Mouse (Mus musculus) liver, embryonic 15.5 days (tissue): ENCODE measurements around the gene Gm20696. TPM values are rescaled to one million over a fixed set of nuclear protein-coding genes. Genes with fewer than 3 reads are reported as not detected.
A peak's percentile ranks its signal among the peaks of the same experiment; 100 is the strongest.

Experiments
- ATAC-seq: fragments of 200-750 bp; cut with Nextera tagmentation; 2 replicates; pipeline ENCODE4 v1.8.0; 2017; ENCODE audit warnings: moderate number of reproducible peaks, mild to moderate bottlenecking, moderate library complexity; ENCODE audit not compliant: insufficient read depth
- H3K27ac ChIP-seq: fragments of 300-500 bp; sonication (generic); replicated peaks from 2 replicates; pipeline ENCODE4 v1.5.1; 2015; ENCODE audit warnings: mild to moderate bottlenecking, inconsistent platforms
- H3K27me3 ChIP-seq: fragments of 300-500 bp; sonication (generic); 2 replicates; pipeline ENCODE4 v1.6.1; 2015; ENCODE audit warnings: mild to moderate bottlenecking, inconsistent platforms
- H3K36me3 ChIP-seq: fragments of 300-500 bp; sonication (generic); replicated peaks from 2 replicates; pipeline ENCODE4 v1.6.1; 2015; ENCODE audit warnings: moderate library complexity, mild to moderate bottlenecking, inconsistent platforms
- H3K4me1 ChIP-seq: fragments of 300-500 bp; sonication (generic); replicated peaks from 2 replicates; pipeline ENCODE4 v1.6.1; 2015; ENCODE audit warnings: inconsistent platforms
- H3K4me2 ChIP-seq: fragments of 300-500 bp; sonication (generic); 2 replicates; pipeline ENCODE4 v1.6.1; 2015; ENCODE audit warnings: moderate library complexity, mild to moderate bottlenecking, inconsistent platforms
- H3K4me3 ChIP-seq: fragments of 300-500 bp; sonication (generic); replicated peaks from 2 replicates; pipeline ENCODE4 v1.5.1; 2015; ENCODE audit warnings: mild to moderate bottlenecking, inconsistent platforms
- H3K9ac ChIP-seq: fragments of 300-500 bp; sonication (generic); 2 replicates; pipeline ENCODE4 v1.6.1; 2015; ENCODE audit warnings: moderate library complexity, mild to moderate bottlenecking, inconsistent platforms
- H3K9me3 ChIP-seq: fragments of 300-500 bp; sonication (generic); replicated peaks from 2 replicates; pipeline ENCODE4 v1.6.1; 2016; ENCODE audit warnings: inconsistent platforms
- WGBS: fragments of 180-500 bp; shearing (Covaris S2); methylation state at CpG from one replicate; pipeline ENCODE4 v1.1.7; 2015; ENCODE audit warnings: mixed read lengths; ENCODE audit not compliant: insufficient replicate concordance; 5-methylcytosine and 5-hydroxymethylcytosine counted together
- polyA plus RNA-seq: library from polyadenylated mRNA; unstranded; fragments of >200 nt; fragmentation: Nextera tagmentation; extraction: Ambion mirVana; gene quantifications from 2 replicates; pipeline ENCODE4 v1.2.1, GENCODE M21; 2015

The Gm20696 gene
- polyA plus RNA-seq, 1 experiment from 2014 or later = 0.75 TPM

- Histone ChIP-seq H3K4me3 (no peak overlapping the region), H3K9ac (no peak overlapping the region), H3K27ac (no peak overlapping the region), H3K36me3 (0 out of 2 replicates have a peak, but pooled peaks cover 5% of the 10 kb centered on the region), H3K27me3 (no peaks in the 10 kb centered on the region), H3K4me2 (no peak overlapping the region), H3K9me3 (no peaks in the 10 kb centered on the region), H3K4me1 (peaks cover 18% of the 10 kb centered on the region; the same call in 1 of the 2 replicates)
- ATAC-seq = no peak
- 44% methylated on average over 6 of the region's 6 CpGs for WGBS
Measured at GRCm38 (mm10) chr6:99403755-99404390, 262.7 kb downstream of the Gm20696 start.

- Histone ChIP-seq H3K4me2 (no peak overlapping the region), H3K4me1 (peaks cover 18% of the 10 kb centered on the region; the same call in 1 of the 2 replicates), H3K27me3 (no peaks in the 10 kb centered on the region), H3K9me3 (no peaks in the 10 kb centered on the region), H3K9ac (no peak overlapping the region), H3K4me3 (no peak overlapping the region), H3K36me3 (0 out of 2 replicates have a peak, but pooled peaks cover 5% of the 10 kb centered on the region), H3K27ac (no peak overlapping the region)
- WGBS = 51% methylated on average over 9 of the region's 9 CpGs
- ATAC-seq = no peak
Measured at GRCm38 (mm10) chr6:99402941-99403340, 263.7 kb downstream of the Gm20696 start.

- no peak overlapping the region for H3K27ac ChIP-seq
- no peak overlapping the region for H3K4me2 ChIP-seq
- 60% methylated on average over 3 of the region's 3 CpGs for WGBS
- no peaks in the 10 kb centered on the region for H3K9me3 ChIP-seq
- ATAC-seq = no peak
- 0 out of 2 replicates have a peak, but pooled peaks cover 5% of the 10 kb centered on the region for H3K36me3 ChIP-seq
- H3K27me3 ChIP-seq = no peaks in the 10 kb centered on the region
- H3K9ac ChIP-seq = no peak overlapping the region
- no peak overlapping the region for H3K4me3 ChIP-seq
- H3K4me1 ChIP-seq = peaks cover 18% of the 10 kb centered on the region; the same call in 1 of the 2 replicates
Measured at GRCm38 (mm10) chr6:99402370-99402769, 264.2 kb downstream of the Gm20696 start.

- no peak overlapping the region for H3K4me3 ChIP-seq
- 0 out of 2 replicates have a peak, but pooled peaks cover 5% of the 10 kb centered on the region for H3K36me3 ChIP-seq
- peaks cover 18% of the 10 kb centered on the region; the same call in 1 of the 2 replicates for H3K4me1 ChIP-seq
- no peak overlapping the region for H3K4me2 ChIP-seq
- ATAC-seq = no peak
- H3K27ac ChIP-seq = no peak overlapping the region
- WGBS = 58% methylated on average over 6 of the region's 6 CpGs
- H3K9ac ChIP-seq = no peak overlapping the region
- H3K27me3 ChIP-seq = no peaks in the 10 kb centered on the region
- H3K9me3 ChIP-seq = no peaks in the 10 kb centered on the region
Measured at GRCm38 (mm10) chr6:99401801-99402200, 264.8 kb downstream of the Gm20696 start.

GRCm38 (mm10) chr6:99401211-99401610 is 265.4 kb downstream of the Gm20696 start:
- Histone ChIP-seq H3K4me2 (no peak overlapping the region), H3K4me1 (peaks cover 18% of the 10 kb centered on the region; the same call in 1 of the 2 replicates), H3K27ac (no peak overlapping the region), H3K36me3 (0 out of 2 replicates have a peak, but pooled peaks cover 5% of the 10 kb centered on the region), H3K4me3 (no peak overlapping the region), H3K9me3 (no peaks in the 10 kb centered on the region), H3K9ac (no peak overlapping the region), H3K27me3 (no peaks in the 10 kb centered on the region)
- no peak for ATAC-seq
- 44% methylated on average over 2 of the region's 2 CpGs for WGBS

- no peak overlapping the region for H3K27ac ChIP-seq
- no peak overlapping the region for H3K4me2 ChIP-seq
- no peaks in the 10 kb centered on the region for H3K9me3 ChIP-seq
- H3K4me3 ChIP-seq = no peak overlapping the region
- no peak overlapping the region for H3K9ac ChIP-seq
- no peak for ATAC-seq
- no peaks in the 10 kb centered on the region for H3K27me3 ChIP-seq
- 0 out of 2 replicates have a peak, but pooled peaks cover 5% of the 10 kb centered on the region for H3K36me3 ChIP-seq
- no peaks in the 10 kb centered on the region for H3K4me1 ChIP-seq
- 73% methylated on average over 12 of the region's 12 CpGs for WGBS
Measured at GRCm38 (mm10) chr6:99395745-99396144, 270.9 kb downstream of the Gm20696 start.

GRCm38 (mm10) chr6:99394801-99395200 is 271.8 kb downstream of the Gm20696 start:
- 29% methylated on average over 5 of the region's 5 CpGs for WGBS
- Histone ChIP-seq H3K4me3 (no peak overlapping the region), H3K4me1 (peaks cover 4% of the 10 kb centered on the region; the same call in 1 of the 2 replicates), H3K27me3 (no peaks in the 10 kb centered on the region), H3K36me3 (0 out of 2 replicates have a peak, but pooled peaks cover 8% of the 10 kb centered on the region), H3K27ac (no peak overlapping the region), H3K9ac (no peak overlapping the region), H3K4me2 (no peak overlapping the region), H3K9me3 (no peaks in the 10 kb centered on the region)
- no peak for ATAC-seq

- no peaks in the 10 kb centered on the region for H3K27me3 ChIP-seq
- H3K9ac ChIP-seq = no peak overlapping the region
- peaks cover 17% of the 10 kb centered on the region; the same call in 1 of the 2 replicates for H3K4me1 ChIP-seq
- H3K4me2 ChIP-seq = no peak overlapping the region
- ATAC-seq = no peak
- 0 out of 2 replicates have a peak, but pooled peaks cover 5% of the 10 kb centered on the region for H3K36me3 ChIP-seq
- H3K4me3 ChIP-seq = no peak overlapping the region
- H3K9me3 ChIP-seq = no peaks in the 10 kb centered on the region
- H3K27ac ChIP-seq = no peak overlapping the region
- WGBS = 72% methylated on average over 6 of the region's 6 CpGs
Measured at GRCm38 (mm10) chr6:99392484-99392883, 274.1 kb downstream of the Gm20696 start.

- Histone ChIP-seq H3K27me3 (no peaks in the 10 kb centered on the region), H3K4me2 (no peak overlapping the region; the same call in 1 of the 2 replicates), H3K9ac (no peak overlapping the region), H3K4me3 (no peak overlapping the region), H3K36me3 (0 out of 2 replicates have a peak, but pooled peaks cover 5% of the 10 kb centered on the region), H3K9me3 (no peaks in the 10 kb centered on the region), H3K27ac (peak overlapping the region; percentile 62), H3K4me1 (peaks cover 17% of the 10 kb centered on the region; the same call in 1 of the 2 replicates)
- peak; percentile 31; the same call in 1 of the 2 replicates for ATAC-seq
- WGBS = 21% methylated on average over 19 of the region's 19 CpGs
Measured at GRCm38 (mm10) chr6:99388741-99389675, 277.6 kb downstream of the Gm20696 start.

GRCm38 (mm10) chr6:99388023-99388422 is 278.6 kb downstream of the Gm20696 start:
- ATAC-seq = no peak
- H3K36me3 ChIP-seq = 0 out of 2 replicates have a peak, but pooled peaks cover 5% of the 10 kb centered on the region
- H3K27ac ChIP-seq = peak overlapping the region; percentile 51; the same call in 1 of the 2 replicates
- no peak overlapping the region for H3K4me3 ChIP-seq
- WGBS = 36% methylated on average over 5 of the region's 5 CpGs
- peaks cover 17% of the 10 kb centered on the region; the same call in 1 of the 2 replicates for H3K4me1 ChIP-seq
- H3K9me3 ChIP-seq = no peaks in the 10 kb centered on the region
- no peak overlapping the region for H3K4me2 ChIP-seq
- no peak overlapping the region for H3K9ac ChIP-seq
- H3K27me3 ChIP-seq = no peaks in the 10 kb centered on the region
